Mouse (Mus musculus) cerebellum, adult 8-10 months (tissue): ENCODE data around the gene Myo1d.

Experiments used
- DNase-seq: peaks from one replicate; pipeline ENCODE4 v3.0.0; 2022

Gene Myo1d

DNA sequence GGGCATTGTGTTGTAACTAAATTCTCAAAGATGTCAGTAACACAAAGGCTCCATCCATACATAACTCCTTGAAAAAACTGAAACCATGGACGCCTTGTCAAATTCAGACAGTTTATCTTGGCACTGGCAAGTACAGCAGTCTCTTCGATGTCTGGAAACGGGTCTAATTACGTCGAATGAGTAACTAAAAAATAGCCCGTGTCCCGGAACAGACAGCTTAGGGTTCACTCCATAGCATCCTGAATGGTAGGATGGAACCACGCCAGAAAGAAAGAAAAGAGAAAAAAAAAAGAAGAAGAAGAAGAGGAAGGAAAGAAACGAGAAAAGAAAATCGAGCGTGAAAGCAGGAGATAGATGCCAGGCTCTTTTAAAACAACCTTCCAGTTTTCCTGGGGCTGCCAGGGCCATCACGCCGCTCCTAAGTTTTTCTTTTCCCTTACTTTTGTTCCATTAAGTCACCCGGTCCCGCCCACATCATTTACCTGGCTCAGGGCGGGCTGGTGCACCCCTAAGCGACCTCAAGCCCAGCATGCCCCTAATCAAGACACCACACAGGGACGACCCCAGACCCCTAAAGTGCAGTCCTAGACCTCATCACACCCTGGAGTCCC lies 804 bp downstream of the Myo1d start:
- DNase-seq = no peak

DNA sequence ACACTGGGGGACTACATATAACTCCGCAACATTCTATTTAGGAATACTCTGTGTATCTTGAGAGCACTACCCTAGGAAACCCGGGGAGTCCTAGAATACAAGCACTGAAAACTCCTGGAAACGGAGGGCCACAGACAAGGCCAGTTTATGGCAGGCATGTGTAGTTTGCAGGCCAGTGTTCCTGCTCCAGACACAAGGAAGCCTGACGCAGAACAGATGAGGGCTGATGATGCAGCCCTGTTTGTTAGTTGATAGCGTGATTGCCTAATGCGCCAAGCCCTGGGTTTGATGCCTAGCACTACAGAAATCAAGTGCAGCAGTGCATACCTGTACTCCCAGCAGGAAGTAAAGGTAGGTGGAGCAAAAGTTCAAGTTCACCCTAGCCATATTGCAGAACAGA lies 1.7 kb downstream of the Myo1d start:
- DNase-seq = no peak

- no peak for DNase-seq
These were observed 2.1 kb downstream of the Myo1d start for GRCm38 (mm10) chr11:80777708-80778107.

GRCm38 (mm10) chr11:80775535-80775934 lies 4.3 kb downstream of the Myo1d start:
- no peak for DNase-seq

DNA sequence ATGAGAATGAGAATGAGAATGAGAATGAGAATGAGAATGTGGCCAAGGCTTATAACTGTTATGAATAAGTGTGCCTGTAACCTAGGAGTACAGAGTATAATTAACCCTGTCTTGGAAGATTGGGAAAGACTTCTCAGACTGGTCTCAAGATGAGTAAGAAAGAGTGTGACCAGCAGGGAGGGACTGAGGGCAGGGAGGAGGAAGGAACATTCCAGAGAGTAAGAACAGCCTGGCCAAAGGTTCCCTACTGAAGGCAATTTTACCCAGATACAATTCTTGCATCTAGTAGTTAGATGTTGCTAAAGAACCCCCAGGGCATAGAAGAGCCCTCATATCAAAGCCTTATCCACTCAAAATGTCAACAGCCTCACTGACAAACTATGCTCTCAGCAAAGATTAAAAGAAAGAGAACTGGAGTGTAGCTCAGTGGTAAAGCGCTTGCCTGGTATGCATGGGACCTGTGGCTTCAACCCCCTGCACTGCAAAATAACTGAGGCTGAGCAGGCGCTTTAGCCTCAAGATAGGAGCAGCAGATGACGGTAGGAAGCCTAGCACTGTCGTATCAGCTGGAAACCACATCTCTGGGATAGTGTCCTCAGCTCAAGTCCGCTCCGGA lies 7.1 kb downstream of the Myo1d start:
- DNase-seq = no peak

GRCm38 (mm10) chr11:80771596-80772250 lies 8.1 kb downstream of the Myo1d start:
- no peak for DNase-seq

GRCm38 (mm10) chr11:80771186-80771585 lies 8.6 kb downstream of the Myo1d start:
- DNase-seq = no peak

- DNase-seq = no peak
These were observed 12.6 kb downstream of the Myo1d start for GRCm38 (mm10) chr11:80767320-80767617.

DNA sequence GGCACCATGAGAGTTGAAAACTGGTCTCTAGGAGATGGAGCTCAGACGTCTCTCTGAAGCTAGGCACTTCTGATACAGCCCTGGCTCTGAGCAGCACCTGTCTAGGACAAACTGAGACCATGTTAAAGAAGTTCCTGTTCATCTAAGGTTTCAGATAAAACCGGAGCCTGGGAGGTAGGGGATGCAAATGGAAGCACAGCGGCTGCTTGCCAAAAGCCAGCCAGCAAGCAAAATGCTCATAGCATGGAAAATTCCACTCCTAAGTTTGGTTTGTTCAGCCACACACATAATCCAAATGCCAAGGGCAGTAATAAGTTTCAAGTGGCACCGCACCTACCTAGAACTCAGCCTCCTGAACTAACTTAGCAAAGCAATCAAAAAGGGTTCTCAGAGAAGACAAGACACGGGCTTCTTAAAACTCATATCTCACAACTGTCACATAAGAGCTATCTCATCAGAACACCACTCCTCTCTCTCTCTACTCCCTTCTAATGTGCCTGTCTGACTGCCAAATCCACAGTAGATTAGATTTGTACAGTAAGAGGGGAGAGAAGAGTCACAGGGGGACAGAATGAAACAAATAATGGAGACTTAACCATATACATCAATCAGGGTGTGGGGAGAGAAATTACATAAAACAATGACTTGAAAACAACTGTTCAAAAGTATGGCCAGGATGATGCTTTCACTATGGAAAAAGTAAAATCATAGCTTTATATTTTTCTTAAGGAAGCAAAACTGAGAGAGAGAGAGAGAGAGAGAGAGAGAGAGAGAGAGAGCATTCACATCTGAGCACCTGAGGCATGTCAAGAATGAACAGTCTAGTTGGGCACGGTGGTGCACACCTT lies 13.1 kb downstream of the Myo1d start:
- DNase-seq = no peak

GRCm38 (mm10) chr11:80766068-80766467 lies 13.8 kb downstream of the Myo1d start:
- DNase-seq = no peak

DNA sequence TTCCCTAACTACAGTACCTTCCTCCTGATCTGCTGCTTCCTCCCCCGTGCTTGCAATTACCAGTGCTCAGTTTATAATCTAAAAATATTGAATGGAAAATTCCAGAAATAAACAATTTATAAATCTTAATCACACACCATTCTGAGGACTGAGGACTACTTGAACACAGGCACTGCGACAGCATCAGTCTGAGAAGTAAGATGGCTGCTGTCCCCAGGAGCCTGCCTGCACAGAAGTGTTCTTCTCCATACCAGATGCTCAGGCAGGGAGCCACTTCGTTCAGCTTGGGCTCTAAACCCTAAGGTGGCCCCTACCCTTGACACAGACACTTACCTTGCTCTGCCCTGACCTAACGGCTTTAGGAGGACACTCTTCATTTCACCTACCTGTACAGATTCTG lies 17.8 kb downstream of the Myo1d start:
- no peak for DNase-seq

- DNase-seq = no peak
These were observed 18.4 kb downstream of the Myo1d start for GRCm38 (mm10) chr11:80761285-80761974.

DNA sequence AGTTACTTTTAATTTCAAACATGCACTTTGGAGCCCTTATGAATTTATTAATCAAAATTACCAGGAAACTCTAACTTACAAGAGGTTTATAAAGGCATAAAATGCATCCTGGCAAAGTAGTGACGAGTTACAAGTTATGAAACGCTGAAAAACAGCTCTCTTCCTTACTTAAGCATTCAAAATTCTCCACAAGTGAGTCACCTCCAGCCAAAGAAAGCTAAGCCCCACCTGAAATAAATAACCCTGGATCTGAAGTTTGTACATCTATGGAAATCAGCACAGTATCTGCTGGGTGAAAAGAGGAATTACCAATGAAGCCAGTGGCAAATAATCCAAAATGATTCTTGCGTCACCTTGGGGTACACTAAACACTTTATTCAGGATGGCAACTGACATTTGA lies 20.8 kb downstream of the Myo1d start:
- no peak for DNase-seq

DNA sequence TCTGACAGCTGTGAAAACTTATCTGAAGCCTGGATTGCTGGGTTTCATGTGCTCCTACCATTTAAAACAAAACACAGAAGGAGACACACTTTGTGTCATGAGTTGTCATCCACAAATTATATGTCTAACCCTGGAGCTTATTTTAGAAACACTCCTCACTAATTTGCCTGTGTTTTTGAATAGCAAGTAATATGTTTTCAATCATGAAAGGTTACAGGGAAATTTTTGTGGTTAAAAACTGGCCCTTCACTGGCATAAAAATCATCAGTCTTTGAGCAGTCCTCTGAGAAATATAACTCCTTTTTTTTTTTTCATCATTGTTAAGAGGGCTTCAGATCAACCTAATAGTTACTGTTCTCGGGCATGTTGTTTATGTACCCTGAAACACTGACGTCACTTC lies 25.6 kb downstream of the Myo1d start:
- no peak for DNase-seq

GRCm38 (mm10) chr11:80751168-80751567 lies 28.7 kb downstream of the Myo1d start:
- no peak for DNase-seq

DNA sequence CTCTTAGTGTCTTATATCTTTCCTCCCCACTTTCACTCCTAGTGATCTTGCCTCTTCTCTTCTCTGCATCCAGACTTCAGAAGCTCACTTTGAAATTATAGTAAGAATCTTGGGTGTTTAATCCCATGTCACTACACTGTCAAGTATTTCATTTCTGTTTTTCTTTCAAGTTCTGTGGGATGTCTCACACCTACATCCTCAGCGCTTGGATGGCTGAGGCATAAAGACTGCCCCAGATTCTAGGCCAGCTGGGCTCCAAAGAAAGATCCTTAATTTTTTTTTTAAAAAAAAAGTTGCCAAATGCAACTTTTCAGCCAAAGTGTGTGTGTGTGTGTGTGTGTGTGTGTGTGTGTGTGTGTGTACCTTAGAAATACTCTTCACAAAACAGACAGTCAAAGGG lies 30.6 kb downstream of the Myo1d start:
- DNase-seq = no peak

- DNase-seq = no peak
These were observed 34.4 kb downstream of the Myo1d start for GRCm38 (mm10) chr11:80745426-80745825.

- DNase-seq = no peak
These were observed 35.9 kb downstream of the Myo1d start for GRCm38 (mm10) chr11:80743823-80744410.

- DNase-seq = no peak
These were observed 37.4 kb downstream of the Myo1d start for GRCm38 (mm10) chr11:80742462-80742861.

DNA sequence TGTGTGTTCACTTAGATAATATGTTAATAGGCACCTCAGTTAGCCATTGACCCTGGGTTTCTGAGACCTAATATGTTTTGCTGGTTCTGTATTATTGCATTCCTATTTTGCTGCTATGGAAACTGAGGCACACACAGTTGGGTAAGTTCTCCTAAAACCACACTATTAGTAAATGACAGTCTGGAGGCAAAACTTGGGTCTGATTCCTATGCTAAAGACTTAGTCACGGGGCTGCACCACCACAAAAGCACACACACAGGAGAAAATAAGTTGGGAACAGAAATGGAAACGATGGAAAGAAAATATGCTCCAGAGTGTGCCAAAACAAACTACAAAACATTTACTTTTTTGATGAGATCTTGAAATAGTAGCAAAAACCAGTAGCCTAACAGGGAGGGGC lies 45.1 kb downstream of the Myo1d start:
- DNase-seq = no peak

DNA sequence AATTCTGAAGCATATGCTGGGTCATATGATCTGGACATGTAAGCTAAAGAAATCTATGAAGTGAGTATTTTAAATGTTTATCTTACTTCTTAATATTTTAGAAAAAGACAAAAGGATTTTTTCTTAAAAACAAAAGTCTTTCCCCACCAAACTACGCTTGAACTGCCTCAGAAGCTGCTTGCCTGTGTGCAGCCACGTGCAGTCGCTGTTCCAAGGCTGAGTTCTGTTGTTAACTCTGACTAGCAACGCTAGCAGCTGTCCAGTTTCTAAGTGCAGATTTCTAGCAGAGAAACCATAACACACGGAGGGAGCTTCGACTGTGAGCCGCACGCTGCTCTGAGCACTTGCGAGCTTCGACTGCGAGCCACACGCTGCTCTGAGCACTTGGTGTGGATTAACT lies 55.1 kb downstream of the Myo1d start:
- no peak for DNase-seq

DNA sequence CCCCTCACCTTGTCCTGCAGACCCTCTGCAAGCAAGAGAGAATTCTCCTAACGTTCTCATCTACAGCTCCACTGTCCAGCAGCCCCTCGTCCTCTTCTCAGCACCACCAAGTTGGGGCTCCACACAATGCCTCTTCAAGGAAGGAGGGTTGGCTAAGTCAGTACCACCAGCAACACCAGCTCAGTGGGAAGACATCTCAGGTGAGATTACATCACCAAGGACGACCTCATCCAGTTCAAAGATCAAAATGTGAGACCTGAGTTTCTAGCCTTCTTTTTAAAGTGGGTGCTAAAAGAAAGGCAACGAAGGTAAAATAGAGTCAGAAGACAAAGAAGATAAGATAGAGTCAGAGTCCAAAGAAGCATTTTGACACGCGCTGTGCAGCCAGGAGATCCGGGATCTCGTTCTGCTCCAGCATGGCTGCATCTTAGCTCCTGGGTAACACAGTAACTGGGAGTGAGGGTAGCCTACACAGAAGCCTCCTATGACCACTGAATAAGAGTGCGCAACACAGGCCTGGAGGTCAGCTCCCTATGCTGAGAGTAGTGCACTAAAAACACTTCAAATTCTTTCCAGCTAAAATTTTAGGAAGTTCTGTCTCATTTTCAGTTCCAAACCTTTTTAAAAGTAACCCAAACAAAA lies 56.3 kb downstream of the Myo1d start:
- no peak for DNase-seq
